Mouse (Mus musculus) small intestine, adult 10 weeks (tissue): Measurements from ENCODE around the gene Olfr873. TPM values are rescaled to one million over a fixed set of nuclear protein-coding genes. Genes with fewer than 3 reads are reported as not detected.

Experiments used
- polyA plus RNA-seq: library from polyadenylated mRNA; stranded (reverse); fragments of 350-450 nt; fragmentation: Illumina TruSeq; extraction: RNeasy Lipid Tissue Mini Kit (QIAGEN cat#74804); gene quantifications from one replicate; pipeline ENCODE4 v1.2.3, GENCODE M21; 2014; ENCODE audit warnings: low replicate concordance

Olfr873 gene
- not detected for polyA plus RNA-seq

GRCm38 (mm10) chr9:20298232-20298631 is at the start of gene Olfr873:
TSS of gene Olfr873 (plus strand) at chr9:20298532.

GRCm38 (mm10) chr9:20282051-20282450 is 16.3 kb upstream of the Olfr873 start, which contains the start of gene Olfr39:
TSS of gene Olfr39 (plus strand) at chr9:20282351.

GRCm38 (mm10) chr9:20335994-20336393 is 37.7 kb downstream of the Olfr873 start, which contains the start of gene Olfr18:
TSS of gene Olfr18 (minus strand) at chr9:20336094.

Other genes starting within 250 kb of the Olfr873 start
- gene Olfr867, start 241.0 kb upstream of the Olfr873 start, polyA plus RNA-seq: not detected
- not detected for gene Olfr868, start 199.9 kb upstream of the Olfr873 start, polyA plus RNA-seq
- not detected for gene Olfr869, start 169.5 kb upstream of the Olfr873 start, polyA plus RNA-seq
- gene Olfr870, start 124.5 kb upstream of the Olfr873 start, polyA plus RNA-seq: not detected
- not detected for gene Olfr871, start 86.3 kb upstream of the Olfr873 start, polyA plus RNA-seq
- not detected for gene Olfr872, start 61.4 kb upstream of the Olfr873 start, polyA plus RNA-seq
- gene Olfr39, start 16.2 kb upstream of the Olfr873 start, polyA plus RNA-seq: not detected
- gene Olfr18, start 37.6 kb downstream of the Olfr873 start, polyA plus RNA-seq: not detected
- 18.2 TPM for gene Zfp560, start 86.6 kb downstream of the Olfr873 start, polyA plus RNA-seq
- gene Zfp26, start 161.6 kb downstream of the Olfr873 start, polyA plus RNA-seq: 18.8 TPM
- 50.1 TPM for gene Zfp426, start 194.2 kb downstream of the Olfr873 start, polyA plus RNA-seq
- gene Zfp266, start 222.9 kb downstream of the Olfr873 start, polyA plus RNA-seq: 44.6 TPM